Mouse (Mus musculus) CH12.LX (cell line): ENCODE results near the gene Scn4a.
A peak's percentile ranks its signal among the peaks of the same experiment; 100 is the strongest.

ENCODE experiments used
- BHLHE40 ChIP-seq: IDR thresholded peaks from 2 replicates; pipeline ENCODE4 v1.6.1; 2011; ENCODE audit warnings: mild to moderate bottlenecking, low read depth, low read length, improper control_type of control experiment
- CTCF ChIP-seq, 2 experiments: IDR thresholded peaks in 1 of 2; conservative IDR thresholded peaks in 1 of 2; 2 replicates each; pipeline ENCODE4 v1.5.1; 2011 to 2012; ENCODE audit warnings: low read depth in 2 of 2, low read length in 2 of 2, improper control_type of control experiment in 1 of 2, inconsistent platforms in 1 of 2, mild to moderate bottlenecking in 1 of 2, moderate library complexity in 1 of 2
- GABPA ChIP-seq: IDR thresholded peaks from 2 replicates; pipeline ENCODE4 v1.6.1; 2012; ENCODE audit warnings: low read depth, low read length, improper control_type of control experiment, inconsistent platforms; ENCODE audit not compliant: insufficient replicate concordance
- HCFC1 ChIP-seq: IDR thresholded peaks from 2 replicates; pipeline ENCODE4 v1.6.1; 2012; ENCODE audit warnings: low read depth, mild to moderate bottlenecking, inconsistent platforms, low read length, improper control_type of control experiment
- KAT2A ChIP-seq: IDR thresholded peaks from 2 replicates; pipeline ENCODE4 v1.6.1; 2012; ENCODE audit warnings: low read length, improper control_type of control experiment, inconsistent platforms; ENCODE audit not compliant: insufficient replicate concordance
- MAX ChIP-seq: IDR thresholded peaks from 2 replicates; pipeline ENCODE4 v1.6.1; 2011; ENCODE audit warnings: low read length, improper control_type of control experiment
- POLR2A ChIP-seq: IDR thresholded peaks from 2 replicates; pipeline ENCODE4 v1.6.1; 2011; ENCODE audit warnings: low read depth, mild to moderate bottlenecking, improper control_type of control experiment, low read length
- RAD21 ChIP-seq: IDR thresholded peaks from 2 replicates; pipeline ENCODE4 v1.6.1; 2011; ENCODE audit warnings: low read depth, mild to moderate bottlenecking, low read length, improper control_type of control experiment, moderate library complexity
- TCF12 ChIP-seq: IDR thresholded peaks from 2 replicates; pipeline ENCODE4 v1.6.1; 2014; ENCODE audit warnings: low read depth, mild to moderate bottlenecking, inconsistent platforms, low read length, improper control_type of control experiment
- UBTF ChIP-seq: IDR thresholded peaks from 2 replicates; pipeline ENCODE4 v1.6.1; 2012; ENCODE audit warnings: low read depth, mild to moderate bottlenecking, inconsistent platforms, low read length, improper control_type of control experiment, moderate library complexity
- USF1 ChIP-seq: IDR thresholded peaks from 2 replicates; pipeline ENCODE4 v1.6.1; 2014; ENCODE audit warnings: low read depth, mild to moderate bottlenecking, inconsistent platforms, low read length, improper control_type of control experiment
- ZNF384 ChIP-seq: IDR thresholded peaks from 2 replicates; pipeline ENCODE4 v1.6.1; 2012; ENCODE audit warnings: low read depth, low read length, improper control_type of control experiment, inconsistent platforms

GRCm38 (mm10) chr11:106329682-106330081 is 23.4 kb downstream of the Scn4a start:
- TF ChIP-seq MAX (peak; percentile 97), CTCF (conservative IDR thresholded peaks at IDR 0.05 in 1 of 2, IDR thresholded peaks at IDR 0.05 in 1 of 2; ENCODE audit: low read depth in 2 of 2, low read length in 2 of 2) (peak; percentile 50 to 100; a peak in 3 of 4 replicates), POLR2A (no peak), UBTF (no peak), BHLHE40 (no peak), TCF12 (peak; percentile 27; the same call in 1 of the 2 replicates), GABPA (no peak), RAD21 (peak; percentile 99), HCFC1 (peak; percentile 35; the same call in 1 of the 2 replicates), KAT2A (no peak), USF1 (no peak), ZNF384 (0 out of 2 replicates have a peak, but pooled peaks have one; percentile 24)
